Mouse (Mus musculus): ENCODE measurements around the gene Slc47a1. TPM values are rescaled to one million over a fixed set of nuclear protein-coding genes. Genes with fewer than 3 reads are reported as not detected.
"Not testable (repeated sequence)": the region's sequence is repeated elsewhere in the genome, so short reads cannot be mapped to it uniquely, and the experiment has no call there.

Gene Slc47a1
- not detected in 2 replicates for total RNA-seq (2017)

- no peak for ATAC-seq (replicated peaks in 1 of 2; ENCODE audit: insufficient read depth in 1 of 2, low FRiP score in 2 of 2, low TSS enrichment in 1 of 2, low read depth in 1 of 2, poor library complexity in 2 of 2, severe bottlenecking in 2 of 2)
These were observed at the start of gene Slc47a1 for GRCm38 (mm10) chr11:61377881-61378613. Gene Slc47a1, minus strand, starts transcription at chr11:61378345.

GRCm38 (mm10) chr11:61419253-61419652, 41.1 kb upstream of the Slc47a1 start:
- no peak for ATAC-seq (replicated peaks in 1 of 2; ENCODE audit: insufficient read depth in 1 of 2, low FRiP score in 2 of 2, low TSS enrichment in 1 of 2, low read depth in 1 of 2, poor library complexity in 2 of 2, severe bottlenecking in 2 of 2)

GRCm38 (mm10) chr11:61417945-61418551, 39.9 kb upstream of the Slc47a1 start:
- peak; percentile 67 to 78 for ATAC-seq (replicated peaks in 1 of 2; ENCODE audit: insufficient read depth in 1 of 2, low FRiP score in 2 of 2, low TSS enrichment in 1 of 2, low read depth in 1 of 2, poor library complexity in 2 of 2, severe bottlenecking in 2 of 2)

GRCm38 (mm10) chr11:61416540-61416939, 38.4 kb upstream of the Slc47a1 start:
- ATAC-seq (replicated peaks in 1 of 2; ENCODE audit: insufficient read depth in 1 of 2, low FRiP score in 2 of 2, low TSS enrichment in 1 of 2, low read depth in 1 of 2, poor library complexity in 2 of 2, severe bottlenecking in 2 of 2): not testable (repeated sequence)

- no peak for ATAC-seq (replicated peaks in 1 of 2; ENCODE audit: insufficient read depth in 1 of 2, low FRiP score in 2 of 2, low TSS enrichment in 1 of 2, low read depth in 1 of 2, poor library complexity in 2 of 2, severe bottlenecking in 2 of 2)
These were observed 37.3 kb upstream of the Slc47a1 start for GRCm38 (mm10) chr11:61415444-61415843.

- ATAC-seq (replicated peaks in 1 of 2; ENCODE audit: insufficient read depth in 1 of 2, low FRiP score in 2 of 2, low TSS enrichment in 1 of 2, low read depth in 1 of 2, poor library complexity in 2 of 2, severe bottlenecking in 2 of 2): no peak
These were observed 36.4 kb upstream of the Slc47a1 start for GRCm38 (mm10) chr11:61414560-61414959.

- no peak for ATAC-seq (replicated peaks in 1 of 2; ENCODE audit: insufficient read depth in 1 of 2, low FRiP score in 2 of 2, low TSS enrichment in 1 of 2, low read depth in 1 of 2, poor library complexity in 2 of 2, severe bottlenecking in 2 of 2)
These were observed 35.3 kb upstream of the Slc47a1 start for GRCm38 (mm10) chr11:61413411-61413810.

GRCm38 (mm10) chr11:61411809-61412208, 33.7 kb upstream of the Slc47a1 start:
- ATAC-seq (replicated peaks in 1 of 2; ENCODE audit: insufficient read depth in 1 of 2, low FRiP score in 2 of 2, low TSS enrichment in 1 of 2, low read depth in 1 of 2, poor library complexity in 2 of 2, severe bottlenecking in 2 of 2): no peak

GRCm38 (mm10) chr11:61411221-61411620, 33.1 kb upstream of the Slc47a1 start:
- ATAC-seq (replicated peaks in 1 of 2; ENCODE audit: insufficient read depth in 1 of 2, low FRiP score in 2 of 2, low TSS enrichment in 1 of 2, low read depth in 1 of 2, poor library complexity in 2 of 2, severe bottlenecking in 2 of 2): no peak

- no peak for ATAC-seq (replicated peaks in 1 of 2; ENCODE audit: insufficient read depth in 1 of 2, low FRiP score in 2 of 2, low TSS enrichment in 1 of 2, low read depth in 1 of 2, poor library complexity in 2 of 2, severe bottlenecking in 2 of 2)
These were observed 32.0 kb upstream of the Slc47a1 start for GRCm38 (mm10) chr11:61410129-61410528.

- no peak for ATAC-seq (replicated peaks in 1 of 2; ENCODE audit: insufficient read depth in 1 of 2, low FRiP score in 2 of 2, low TSS enrichment in 1 of 2, low read depth in 1 of 2, poor library complexity in 2 of 2, severe bottlenecking in 2 of 2)
These were observed 30.9 kb upstream of the Slc47a1 start for GRCm38 (mm10) chr11:61409051-61409450.

GRCm38 (mm10) chr11:61408184-61409027, 30.3 kb upstream of the Slc47a1 start:
- ATAC-seq (replicated peaks in 1 of 2; ENCODE audit: insufficient read depth in 1 of 2, low FRiP score in 2 of 2, low TSS enrichment in 1 of 2, low read depth in 1 of 2, poor library complexity in 2 of 2, severe bottlenecking in 2 of 2): peak; percentile 26 to 65

- peak; percentile 59 to 71 for ATAC-seq (replicated peaks in 1 of 2; ENCODE audit: insufficient read depth in 1 of 2, low FRiP score in 2 of 2, low TSS enrichment in 1 of 2, low read depth in 1 of 2, poor library complexity in 2 of 2, severe bottlenecking in 2 of 2)
These were observed 29.6 kb upstream of the Slc47a1 start for GRCm38 (mm10) chr11:61407638-61408183.

- no peak for ATAC-seq (replicated peaks in 1 of 2; ENCODE audit: insufficient read depth in 1 of 2, low FRiP score in 2 of 2, low TSS enrichment in 1 of 2, low read depth in 1 of 2, poor library complexity in 2 of 2, severe bottlenecking in 2 of 2)
These were observed 23.6 kb upstream of the Slc47a1 start for GRCm38 (mm10) chr11:61401794-61402193.

- ATAC-seq (replicated peaks in 1 of 2; ENCODE audit: insufficient read depth in 1 of 2, low FRiP score in 2 of 2, low TSS enrichment in 1 of 2, low read depth in 1 of 2, poor library complexity in 2 of 2, severe bottlenecking in 2 of 2): no peak
These were observed 22.7 kb upstream of the Slc47a1 start for GRCm38 (mm10) chr11:61400681-61401346.

GRCm38 (mm10) chr11:61397423-61398043, 19.4 kb upstream of the Slc47a1 start:
- not testable (repeated sequence) for ATAC-seq (replicated peaks in 1 of 2; ENCODE audit: insufficient read depth in 1 of 2, low FRiP score in 2 of 2, low TSS enrichment in 1 of 2, low read depth in 1 of 2, poor library complexity in 2 of 2, severe bottlenecking in 2 of 2)

- ATAC-seq (replicated peaks in 1 of 2; ENCODE audit: insufficient read depth in 1 of 2, low FRiP score in 2 of 2, low TSS enrichment in 1 of 2, low read depth in 1 of 2, poor library complexity in 2 of 2, severe bottlenecking in 2 of 2): no peak
These were observed 10.8 kb upstream of the Slc47a1 start for GRCm38 (mm10) chr11:61388936-61389335.
